Mouse (Mus musculus) effector memory CD4-positive, alpha-beta T cell, adult 7 months (primary cell): ENCODE measurements around the gene Nup210l. TPM values are rescaled to one million over a fixed set of nuclear protein-coding genes. Genes with fewer than 3 reads are reported as not detected.

ENCODE experiments used
- polyA plus RNA-seq: library from polyadenylated mRNA; unstranded; fragments of 100-300 nt; shearing (Covaris generic); gene quantifications from one replicate; pipeline ENCODE4 v1.2.1, GENCODE M21; 2017

The Nup210l gene
- polyA plus RNA-seq = 0.09 TPM

GRCm38 (mm10) chr3:90103938-90104337 is at the start of gene Nup210l:
Nup210l (plus strand) TSS chr3:90104132.

GRCm38 (mm10) chr3:90072294-90072693 is 31.6 kb upstream of the Nup210l start, which contains the start of gene Tpm3:
Tpm3 (plus strand) TSS chr3:90072649.

GRCm38 (mm10) chr3:90213377-90213866 is 109.5 kb downstream of the Nup210l start, which contains the start of the genes Rps27 and Rab13:
Rps27 (minus strand) TSS chr3:90213651.
Rab13 (plus strand) TSS chr3:90213695.

GRCm38 (mm10) chr3:90231507-90232333 is 127.8 kb downstream of the Nup210l start, which contains the start of gene Jtb:
Jtb (plus strand) TSS chr3:90231597.

GRCm38 (mm10) chr3:90242984-90243775 is 139.2 kb downstream of the Nup210l start, which contains the start of gene Creb3l4:
Creb3l4 (minus strand) TSS chr3:90243512.

GRCm38 (mm10) chr3:90247960-90248745 is 144.2 kb downstream of the Nup210l start, which contains the start of gene Slc39a1:
Slc39a1 (plus strand) TSS chr3:90248172.

GRCm38 (mm10) chr3:90253653-90254418 is 149.9 kb downstream of the Nup210l start, which contains the start of gene Crtc2:
Crtc2 (plus strand) TSS chr3:90254163.

Other genes with a start within 250 kb of the Nup210l start
- gene Il6ra, start 190.9 kb upstream of the Nup210l start, polyA plus RNA-seq = 18.1 TPM
- 58.6 TPM for gene Atp8b2, start 140.6 kb upstream of the Nup210l start, polyA plus RNA-seq
- 85.7 TPM for gene Hax1, start 105.4 kb upstream of the Nup210l start, polyA plus RNA-seq
- 108 TPM for gene 4933434E20Rik, start 52.5 kb upstream of the Nup210l start, polyA plus RNA-seq
- 177 TPM for gene Ubap2l, start 51.5 kb upstream of the Nup210l start, polyA plus RNA-seq
- gene Tpm3, start 31.5 kb upstream of the Nup210l start, polyA plus RNA-seq = 905 TPM
- 3,227 TPM for gene Rps27, start 109.5 kb downstream of the Nup210l start, polyA plus RNA-seq
- 0.91 TPM for gene Rab13, start 109.6 kb downstream of the Nup210l start, polyA plus RNA-seq
- gene Jtb, start 127.5 kb downstream of the Nup210l start, polyA plus RNA-seq = 161 TPM
- gene Creb3l4, start 139.4 kb downstream of the Nup210l start, polyA plus RNA-seq = not detected
- 1.5 TPM for gene Slc39a1, start 144.0 kb downstream of the Nup210l start, polyA plus RNA-seq
- gene Crtc2, start 150.0 kb downstream of the Nup210l start, polyA plus RNA-seq = 108 TPM
- gene Dennd4b, start 161.1 kb downstream of the Nup210l start, polyA plus RNA-seq = 29.0 TPM
- 9.5 TPM for gene Gatad2b, start 189.0 kb downstream of the Nup210l start, polyA plus RNA-seq